Comparison of ENCODE assay signal across 9 mouse cellular contexts in genomic region chr9:121301041-121301920, GRCm38 (mm10). TPM values are rescaled to one million over a fixed set of nuclear protein-coding genes. Genes with fewer than 3 reads are reported as not detected.
DNase-seq lines count a peak whose midpoint lies in the region; ATAC-seq and TF ChIP-seq lines count a peak whose summit lies in the region.
"Had no signal": no experiment of that assay in that cellular context is flagged by ENCODE, and none has a peak within 500 bp of the region (broad histone marks: within the 10 kb centered on the region; RNA-seq: fewer than 3 reads in every experiment).

No protein-coding gene starts in this region.

- no peak for TF ChIP-seq CTCF in hindbrain, postnatal 0 days (IDR thresholded peaks at IDR 0.05; ENCODE audit: low read depth)
- TF ChIP-seq CTCF in small intestine, adult 2 months (IDR thresholded peaks at IDR 0.05; ENCODE audit: extremely low read depth, insufficient read length, insufficient replicate concordance, low read depth, low read length), result no peak
- no peak for TF ChIP-seq CTCF in left cerebral cortex, adult 2 months (IDR thresholded peaks at IDR 0.05)

- no peak overlapping the region for H3K9ac ChIP-seq in kidney, embryonic 16.5 days (replicated peaks; ENCODE audit: low read length)
- no peak overlapping the region for H3K9ac ChIP-seq in hindbrain, postnatal 0 days (replicated peaks; ENCODE audit: low read length)

- no peaks in the 10 kb centered on the region for H3K36me3 ChIP-seq in kidney, embryonic 16.5 days (ENCODE audit: insufficient read depth, low read length)
- no peaks in the 10 kb centered on the region for H3K36me3 ChIP-seq in hindbrain, postnatal 0 days (ENCODE audit: insufficient read depth, low read length)
- peaks cover 5% of the 10 kb centered on the region; the same call in 1 of the 2 replicates for H3K36me3 ChIP-seq in small intestine, adult 2 months (ENCODE audit: control insufficient read depth, insufficient read depth, low read length)

- intact Hi-C loops in left cerebral cortex, adult 2 months (cut with DNase I), result no loop called here

- no peak overlapping the region for H3K4me3 ChIP-seq in kidney, embryonic 16.5 days (ENCODE audit: low read length)
- no peak overlapping the region for H3K4me3 ChIP-seq in hindbrain, postnatal 0 days (ENCODE audit: low read length)
- H3K4me3 ChIP-seq in small intestine, adult 2 months (ENCODE audit: low read depth, low read length), result peak overlapping the region; percentile 24
- no peak overlapping the region for H3K4me3 ChIP-seq in left cerebral cortex, adult 2 months

- no peak overlapping the region for H3K4me2 ChIP-seq in kidney, embryonic 16.5 days (replicated peaks; ENCODE audit: low read depth, low read length)
- peak overlapping the region; percentile 91; the same call in 1 of the 2 replicates for H3K4me2 ChIP-seq in hindbrain, postnatal 0 days (ENCODE audit: low read depth, low read length)

- TF ChIP-seq POLR2A in small intestine, adult 2 months (IDR thresholded peaks at IDR 0.05; ENCODE audit: low read depth, low read length), result no peak

- no peak for ATAC-seq in kidney, embryonic 16.5 days (ENCODE audit: low FRiP score, low TSS enrichment)
- ATAC-seq in common myeloid progenitor, adult 5-6 weeks (replicated peaks; ENCODE audit: low read depth, poor library complexity, severe bottlenecking), result peak; percentile 57
- ATAC-seq in hindbrain, postnatal 0 days, result no peak
- ATAC-seq: Patski had no signal

- H3K4me1 ChIP-seq in kidney, embryonic 16.5 days (ENCODE audit: insufficient read depth, low read length), result peaks cover 42% of the 10 kb centered on the region
- peaks cover 38% of the 10 kb centered on the region for H3K4me1 ChIP-seq in hindbrain, postnatal 0 days (ENCODE audit: insufficient read depth, low read length)
- peaks cover 46% of the 10 kb centered on the region for H3K4me1 ChIP-seq in small intestine, adult 2 months (ENCODE audit: control insufficient read depth, insufficient read depth, insufficient read length, low read length)

- DNase-seq in kidney, postnatal 36 days, result no peak
- no peak for DNase-seq in hindbrain, postnatal 0 days (ENCODE audit: low spot score)
- no peak for DNase-seq in urinary bladder, postnatal 10 days (ENCODE audit: low spot score)
- DNase-seq in layer of hippocampus, postnatal 14 days (ENCODE audit: low spot score in 2 of 2), result no peak
- DNase-seq in left cerebral cortex, adult 2 months (ENCODE audit: extremely low spot score in 1 of 2, low spot score in 2 of 2), result no peak

- no peaks in the 10 kb centered on the region for H3K9me3 ChIP-seq in kidney, embryonic 16.5 days (ENCODE audit: low read length)
- H3K9me3 ChIP-seq in hindbrain, postnatal 0 days (ENCODE audit: low read length), result no peaks in the 10 kb centered on the region

- 76% methylated on average over 22 of the region's 22 CpGs for WGBS in kidney, embryonic 16.5 days
- 63% methylated on average over 22 of the region's 22 CpGs for WGBS in hindbrain, postnatal 0 days
- WGBS in small intestine, adult 2 months, result 66% methylated on average over 22 of the region's 22 CpGs

- H3K27me3 ChIP-seq in kidney, embryonic 16.5 days (ENCODE audit: insufficient read depth, low read length), result 0 out of 2 replicates have a peak, but pooled peaks cover 4% of the 10 kb centered on the region
- H3K27me3 ChIP-seq in hindbrain, postnatal 0 days (ENCODE audit: insufficient read depth, low read length), result no peaks in the 10 kb centered on the region
- H3K27me3 ChIP-seq in small intestine, adult 2 months (ENCODE audit: control insufficient read depth, insufficient read depth, low read length), result no peaks in the 10 kb centered on the region
- H3K27me3 ChIP-seq: Patski had no signal

- H3K27ac ChIP-seq in kidney, embryonic 16.5 days (ENCODE audit: low read length), result peak overlapping the region; percentile 33; the same call in 1 of the 2 replicates
- peak overlapping the region; percentile 49; the same call in 1 of the 2 replicates for H3K27ac ChIP-seq in hindbrain, postnatal 0 days
- peak overlapping the region; percentile 84 for H3K27ac ChIP-seq in small intestine, adult 2 months (ENCODE audit: insufficient read depth, low read depth, low read length)
- H3K27ac ChIP-seq in left cerebral cortex, adult 2 months, result no peak overlapping the region

RNA-seq across cellular contexts. Expression of gene Trak1, which starts 4.0 kb away (rescaled TPM):
- 16.2 and 17.7 TPM in 2 replicates for polyA plus RNA-seq in kidney, embryonic 16.5 days (2015; fragmentation: Nextera tagmentation; extraction: Ambion mirVana)
- 25.4 and 32.3 TPM in 2 replicates for total RNA-seq in common myeloid progenitor, adult 5-6 weeks (2017)
- total RNA-seq in hindbrain, postnatal 0 days (2014; rRNA removed), result 129 and 170 TPM in 2 replicates
- polyA plus RNA-seq in hindbrain, postnatal 0 days (2015; fragmentation: Nextera tagmentation; extraction: Ambion mirVana), result 55.7 and 57.8 TPM in 2 replicates
- polyA plus RNA-seq in small intestine, adult 2 months (2012; rRNA removed), result 55.4 and 99.8 TPM in 2 replicates
- total RNA-seq in layer of hippocampus, postnatal 14 days (2021), result 100 to 1,000 TPM; 230 to 235 TPM
- 100 to 1,000 TPM; 247 to 298 TPM for total RNA-seq in left cerebral cortex, adult 2 months (2021)

RNA-seq across cellular contexts. Expression of gene Ulk4, which starts 24.3 kb away (rescaled TPM):
- polyA plus RNA-seq in kidney, embryonic 16.5 days (2015; fragmentation: Nextera tagmentation; extraction: Ambion mirVana), result 144 and 148 TPM in 2 replicates
- 4.0 and 6.4 TPM in 2 replicates for total RNA-seq in common myeloid progenitor, adult 5-6 weeks (2017)
- 8.9 and 20.0 TPM in 2 replicates for total RNA-seq in hindbrain, postnatal 0 days (2014; rRNA removed)
- polyA plus RNA-seq in hindbrain, postnatal 0 days (2015; fragmentation: Nextera tagmentation; extraction: Ambion mirVana), result 76.3 and 80.8 TPM in 2 replicates
- 0.51 and 0.65 TPM in 2 replicates for polyA plus RNA-seq in small intestine, adult 2 months (2012; rRNA removed)
- total RNA-seq in layer of hippocampus, postnatal 14 days (2021), result 1 to 10 TPM; 8.2 to 9.4 TPM
- total RNA-seq in left cerebral cortex, adult 2 months (2021), result 1 to 10 TPM; 9.2 to 9.9 TPM
